Mouse (Mus musculus) regulatory T cell (primary cell): ENCODE data around the gene Olfr490.

Experiments
- in situ Hi-C: fragments of 300-600 bp; cut with MboI, MseI; formaldehyde crosslinking; loops from one replicate; pipeline ENCODE4 v1.15.1; 2025; ENCODE audit warnings: high pct_unique_total_duplicates

Olfr490 gene

DNA sequence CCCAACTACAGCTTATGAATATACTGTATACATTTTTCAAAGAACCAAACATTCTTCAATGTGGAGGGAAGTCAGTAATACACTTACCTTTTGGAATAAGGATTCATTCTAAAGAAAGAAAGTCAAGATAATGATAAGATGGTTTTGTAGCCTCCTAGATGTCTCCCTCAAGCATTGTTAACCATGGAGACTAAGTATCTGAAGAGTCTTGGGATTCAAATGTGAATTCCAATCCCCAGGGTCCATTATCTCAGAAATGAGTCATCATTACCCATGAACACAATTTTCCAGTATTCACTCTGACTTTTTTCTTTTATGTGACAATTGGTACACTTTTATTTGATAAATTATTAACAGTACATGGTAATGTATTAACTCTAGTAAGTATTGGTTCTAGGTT is at the start of gene Olfr490:
TSS of gene Olfr490 (minus strand) at position 101 of the 400 bp plus-strand sequence.
- in situ Hi-C loops: no loop called here

DNA sequence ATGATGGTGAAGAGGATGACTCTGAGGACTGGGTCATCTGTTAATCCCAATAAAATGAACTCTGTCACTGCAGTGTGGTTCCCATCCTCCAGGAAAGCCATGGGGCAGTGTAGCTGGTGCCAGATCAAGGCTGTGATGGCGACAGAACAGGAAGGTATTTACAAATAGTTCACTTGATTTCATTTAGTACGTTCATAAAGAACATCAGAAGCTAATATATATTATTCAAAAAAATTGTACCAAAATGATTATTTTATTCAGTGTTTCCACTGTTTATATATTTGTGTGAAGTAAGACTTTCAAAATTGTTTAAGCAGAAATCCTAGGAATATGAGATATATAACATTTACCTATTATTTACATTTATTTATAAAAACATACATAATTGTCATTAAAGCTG is 34.8 kb upstream of the Olfr490 start, which contains the start of gene Olfr492:
TSS of gene Olfr492 (minus strand) at position 101 of the 400 bp plus-strand sequence.
- in situ Hi-C loops: no loop called here

DNA sequence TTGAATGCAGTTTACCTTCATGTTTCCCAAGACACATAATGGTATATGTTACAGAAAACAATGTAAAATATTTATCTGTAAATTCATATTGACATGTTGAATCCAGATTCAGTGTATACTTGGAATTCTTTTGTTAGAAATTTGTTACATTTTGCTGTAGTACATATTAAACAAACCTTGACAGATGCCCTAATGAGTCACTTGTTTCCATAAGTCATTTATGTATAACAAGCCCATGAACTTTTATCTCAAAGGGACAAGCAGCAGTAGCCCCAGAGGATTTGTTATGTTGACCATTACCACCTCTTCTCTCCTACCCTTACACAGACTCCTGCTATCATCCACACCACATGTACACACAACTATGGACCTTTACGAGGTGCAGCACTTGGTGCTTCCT is 24.4 kb upstream of the Olfr490 start, which contains the start of gene Olfr491:
TSS of gene Olfr491 (plus strand) at position 301 of the 400 bp plus-strand sequence.
- in situ Hi-C loops: no loop called here

DNA sequence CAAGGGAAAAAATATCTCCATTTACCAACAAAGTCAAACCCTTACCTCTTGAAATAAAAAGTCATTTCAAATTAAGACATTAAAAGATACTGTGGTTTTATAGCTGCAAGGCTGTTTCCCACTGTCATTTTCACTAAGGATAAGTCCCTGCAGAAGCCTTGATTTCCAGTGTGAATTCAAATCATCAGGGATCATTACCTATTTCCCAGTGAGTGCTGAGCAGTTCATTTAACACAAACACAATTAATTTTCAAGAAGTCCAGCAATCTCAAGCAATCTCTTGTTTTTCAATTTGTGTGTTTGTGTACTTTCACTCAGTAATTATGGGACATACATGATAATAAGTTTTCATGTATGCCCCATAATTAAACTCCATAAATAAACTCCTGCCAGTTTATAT is 30.5 kb downstream of the Olfr490 start, which contains the start of gene Olfr488:
TSS of gene Olfr488 (minus strand) at position 101 of the 400 bp plus-strand sequence.
- in situ Hi-C loops: no loop called here
